Mouse (Mus musculus): ENCODE data around the gene Rgs3.

Rgs3 gene

DNA sequence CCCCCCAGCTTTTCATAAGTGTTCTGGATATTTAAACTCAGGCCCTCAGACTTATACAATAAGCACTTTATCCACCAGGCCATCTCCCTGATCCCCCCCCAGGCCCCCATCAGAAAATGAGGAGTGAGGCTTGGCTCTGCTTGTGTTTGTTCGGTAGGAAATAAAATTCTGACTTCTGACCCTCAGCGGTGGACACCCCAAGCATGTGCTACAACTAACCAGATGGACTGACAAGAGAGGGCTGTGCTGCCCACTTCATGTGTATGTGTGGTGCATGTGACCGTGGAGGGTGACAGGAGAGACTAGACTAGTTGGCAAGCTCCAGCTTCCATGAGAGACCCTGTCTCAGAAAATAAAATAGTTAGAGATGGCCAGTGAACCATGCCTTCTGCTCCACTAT lies 171.2 kb downstream of the Rgs3 start:
- DNase-seq: no peak

- peak; percentile 23 for DNase-seq
Observed at GRCm38 (mm10) chr4:62731531-62732063, 171.9 kb downstream of the Rgs3 start.

GRCm38 (mm10) chr4:62732096-62732495 lies 172.4 kb downstream of the Rgs3 start:
- DNase-seq: no peak

DNA sequence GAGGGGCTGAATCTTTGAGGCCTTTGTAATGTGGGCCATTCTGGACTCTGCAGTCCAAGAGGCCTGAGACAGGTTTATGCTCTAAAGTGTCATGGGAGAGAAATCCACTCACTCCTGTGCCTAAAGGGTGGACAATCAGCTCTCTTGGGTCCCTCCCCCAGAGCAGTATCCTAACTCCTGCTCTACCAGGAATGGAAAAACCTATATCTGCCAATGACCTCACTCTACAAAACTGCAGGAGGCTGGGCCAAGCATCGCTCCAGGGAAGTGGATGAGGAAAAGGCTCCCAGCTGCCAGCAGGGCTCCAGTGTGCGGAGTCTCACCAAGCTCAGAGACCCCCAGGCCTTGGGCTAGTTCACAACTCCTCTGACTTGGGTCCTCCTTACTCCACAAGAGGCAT lies 173.2 kb downstream of the Rgs3 start:
- DNase-seq: no peak

DNA sequence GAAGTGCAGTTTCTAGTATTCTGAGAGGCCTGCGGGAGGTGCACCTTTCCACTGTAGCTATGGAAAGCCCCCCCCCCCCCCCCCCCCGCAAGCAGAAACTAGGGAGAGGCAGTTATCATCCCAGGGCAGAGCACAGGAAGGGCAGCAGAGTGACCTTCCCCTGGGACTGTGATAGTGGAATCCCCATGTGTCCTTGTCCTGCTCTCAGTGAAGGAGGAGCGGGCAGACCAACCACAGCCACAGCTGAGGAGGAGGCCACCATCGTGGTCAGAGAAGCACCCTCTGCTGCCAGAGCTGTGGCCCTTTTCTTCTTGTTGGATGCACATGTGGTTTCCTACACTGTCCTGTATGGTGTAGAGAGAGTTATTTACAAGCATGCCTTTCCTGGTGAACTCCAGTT lies 174.3 kb downstream of the Rgs3 start:
- no peak for DNase-seq

- DNase-seq: no peak
Observed at GRCm38 (mm10) chr4:62735291-62735690, 175.6 kb downstream of the Rgs3 start.

GRCm38 (mm10) chr4:62735878-62736277 lies 176.2 kb downstream of the Rgs3 start:
- DNase-seq: no peak

- DNase-seq: no peak
Observed at GRCm38 (mm10) chr4:62736421-62736820, 176.8 kb downstream of the Rgs3 start.

- no peak for DNase-seq
Observed at GRCm38 (mm10) chr4:62736904-62737303, 177.3 kb downstream of the Rgs3 start.

DNA sequence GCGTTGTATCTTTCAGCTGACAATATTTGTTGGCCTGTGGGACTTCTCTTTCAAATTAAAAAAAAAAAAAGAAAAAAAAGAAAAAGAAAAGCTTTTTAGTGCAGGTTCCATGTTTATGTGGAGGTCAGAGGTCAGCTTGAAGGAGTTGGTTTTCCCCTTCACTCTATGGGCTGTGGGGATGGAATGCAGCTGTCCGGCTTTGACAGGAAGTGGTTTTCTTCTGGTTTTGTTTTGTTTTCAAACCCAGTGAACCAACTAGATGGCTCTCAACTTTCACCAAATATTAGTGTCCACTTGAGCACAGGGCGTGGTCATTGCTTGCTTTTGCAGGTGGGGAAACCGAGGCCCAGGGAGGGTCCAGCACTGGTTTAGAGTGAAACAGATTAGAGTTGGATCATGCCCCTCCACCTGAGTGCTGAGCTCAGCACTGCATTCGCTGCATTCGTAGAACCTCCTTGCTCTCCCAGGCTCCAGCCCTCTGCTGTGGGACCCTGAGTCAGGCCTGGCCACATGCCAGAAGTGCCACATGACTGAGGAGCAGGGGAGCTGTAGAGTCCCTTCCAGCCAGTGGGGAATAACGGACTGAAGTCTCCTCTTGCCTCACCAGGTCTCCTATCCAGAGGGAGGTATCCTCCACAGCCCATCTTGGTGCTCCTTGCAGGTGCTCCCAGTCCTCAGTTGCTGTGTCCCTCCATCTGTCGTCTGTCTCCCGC lies 178.5 kb downstream of the Rgs3 start:
- DNase-seq: no peak

DNA sequence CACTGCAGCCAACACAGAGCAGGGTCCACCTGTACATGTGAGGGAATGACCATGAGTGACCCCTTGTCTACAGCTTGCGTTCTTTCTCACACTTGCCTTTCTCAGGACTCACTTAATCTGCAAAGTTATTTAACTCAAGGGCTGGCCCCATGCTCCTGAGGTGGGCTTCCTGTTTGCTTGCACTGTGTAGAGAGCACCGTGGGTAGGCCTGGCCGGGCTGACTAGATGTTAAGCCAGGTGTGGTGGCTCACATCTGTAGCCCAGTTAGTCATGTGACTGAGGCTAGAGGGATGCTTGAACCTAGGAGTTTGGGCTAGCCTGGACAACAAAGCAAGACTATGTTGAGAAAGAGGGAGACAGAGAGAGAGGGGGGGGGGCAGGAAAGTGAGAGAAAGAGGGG lies 179.3 kb downstream of the Rgs3 start:
- no peak for DNase-seq

- no peak for DNase-seq
Observed at GRCm38 (mm10) chr4:62739591-62739990, 179.9 kb downstream of the Rgs3 start.

DNA sequence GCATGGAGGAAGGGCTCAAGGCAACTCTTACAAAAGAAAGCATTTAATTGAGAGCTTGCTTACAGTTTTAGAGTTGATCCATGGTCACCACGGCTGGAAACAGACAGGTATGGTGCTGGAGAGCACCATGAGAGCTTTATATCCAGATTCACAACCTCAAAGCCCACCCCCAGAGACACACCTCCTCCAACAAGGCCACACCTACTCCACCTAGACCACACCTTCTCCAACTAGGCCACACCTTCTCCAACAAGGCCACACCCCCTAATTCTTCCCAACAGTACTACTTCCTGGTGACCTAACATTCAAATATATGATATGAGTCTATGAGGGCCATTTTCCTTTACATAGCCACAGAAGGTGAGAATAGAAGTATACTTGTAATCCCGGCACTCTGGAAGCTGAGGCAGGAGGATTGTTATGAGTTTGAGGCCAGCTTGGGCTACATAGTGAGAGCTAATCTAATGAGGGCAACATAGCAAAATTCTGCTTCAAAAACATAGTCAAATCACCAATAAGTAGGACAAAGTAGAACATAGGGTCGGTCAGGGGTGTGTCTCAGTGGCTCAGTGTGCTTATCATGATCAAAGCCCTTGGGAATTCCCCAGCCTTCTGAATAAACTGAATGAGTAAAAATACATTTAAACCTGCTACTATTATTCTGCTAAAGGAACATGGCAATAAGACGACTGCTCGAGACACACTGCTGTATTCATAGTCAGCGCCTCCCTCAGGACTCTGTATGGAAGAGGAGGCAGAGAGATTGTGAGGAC lies 180.8 kb downstream of the Rgs3 start:
- no peak for DNase-seq

DNA sequence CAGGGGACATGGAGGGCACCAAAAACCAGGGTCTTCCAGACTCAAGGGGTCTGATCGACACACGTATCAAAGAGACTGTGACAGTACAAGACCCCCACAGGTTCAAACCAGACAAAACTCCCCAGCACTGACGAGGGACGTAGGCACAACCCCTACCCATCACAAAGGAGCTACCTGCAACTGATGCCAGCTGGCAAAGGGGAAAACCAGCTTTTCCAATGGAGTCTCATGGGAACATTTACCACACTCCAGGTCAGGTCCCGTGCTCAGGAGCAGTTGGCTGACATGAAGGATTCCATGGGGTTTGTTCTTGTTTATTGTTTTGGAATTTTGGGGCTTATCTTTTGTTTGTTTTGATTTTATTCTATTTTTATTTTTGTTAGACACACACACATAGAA lies 181.4 kb downstream of the Rgs3 start:
- DNase-seq: no peak

DNA sequence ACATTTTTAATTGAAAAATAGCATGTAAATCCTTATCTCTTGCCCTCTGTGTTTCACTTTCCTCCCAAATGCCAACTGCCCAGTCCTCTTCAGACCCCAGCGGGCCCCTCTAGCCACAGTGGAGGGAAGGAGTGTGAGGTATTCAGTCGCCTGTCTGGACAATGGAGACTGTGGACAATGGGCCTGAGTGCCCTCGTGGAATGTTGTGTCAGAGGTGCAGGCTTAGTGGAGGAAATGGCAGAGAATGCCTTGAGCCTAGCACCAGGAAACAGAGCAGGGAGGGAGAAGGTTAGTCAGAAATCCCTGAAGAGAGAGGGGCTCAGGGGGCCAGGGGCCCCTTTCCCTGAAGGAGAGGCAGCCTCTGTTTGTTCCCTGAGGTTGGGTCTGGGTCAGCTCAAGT lies 182.0 kb downstream of the Rgs3 start:
- no peak for DNase-seq

DNA sequence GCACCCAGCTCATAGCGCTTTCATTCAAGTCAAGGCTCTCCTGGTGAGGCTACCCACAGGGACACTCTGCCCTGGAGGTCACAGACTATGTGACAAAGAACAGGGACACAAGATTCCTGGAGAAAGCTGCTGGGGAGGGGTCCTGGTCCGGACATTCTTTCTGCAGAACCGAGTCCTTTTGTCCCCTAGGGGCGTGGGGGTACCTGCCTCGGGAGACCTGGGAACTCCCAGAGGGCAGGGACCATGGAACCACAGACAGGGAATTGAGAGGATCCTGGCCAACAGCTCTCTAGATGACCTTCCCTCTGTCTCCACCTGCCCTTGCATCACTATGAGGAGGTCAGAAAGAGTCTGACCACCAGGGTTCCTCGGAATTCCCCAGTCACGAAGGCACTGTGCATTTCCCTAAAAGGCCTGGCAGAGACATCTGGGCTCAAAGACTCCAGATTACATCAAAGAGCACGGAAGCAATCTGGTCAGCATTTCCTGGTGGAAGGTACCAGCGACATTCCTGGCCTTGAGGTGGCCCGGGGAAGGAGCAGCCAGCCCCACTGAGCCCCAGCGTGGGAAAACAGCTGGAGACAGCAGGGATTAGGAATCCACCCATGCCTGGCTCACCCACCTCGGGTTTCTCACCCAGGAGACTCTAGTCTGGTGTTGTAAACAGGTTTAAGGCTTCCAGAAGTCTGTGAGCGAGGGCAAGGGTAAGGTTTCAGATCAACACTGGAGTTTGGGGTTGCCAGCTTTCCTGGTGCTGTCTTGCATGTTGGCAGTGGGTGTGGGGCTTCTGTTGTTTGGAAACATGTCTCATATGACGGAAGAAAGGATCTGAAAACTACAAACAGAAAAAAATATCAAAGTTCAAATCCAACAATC lies 183.5 kb downstream of the Rgs3 start:
- DNase-seq: no peak

- no peak for DNase-seq
Observed at GRCm38 (mm10) chr4:62744534-62744956, 184.9 kb downstream of the Rgs3 start.

- no peak for DNase-seq
Observed at GRCm38 (mm10) chr4:62744985-62745638, 185.5 kb downstream of the Rgs3 start.

Measured in right cerebral cortex, postnatal 25 days (tissue).